ENCODE assay signal across 22 mouse cellular contexts in genomic region chr5:119169274-119169673, GRCm38 (mm10).
DNase-seq lines count a peak whose midpoint lies in the region; ATAC-seq and TF ChIP-seq lines count a peak whose summit lies in the region.
"Had no signal": no experiment of that assay in that cellular context is flagged by ENCODE, and none has a peak within 500 bp of the region (broad histone marks: within the 10 kb centered on the region; RNA-seq: fewer than 3 reads in every experiment).

No protein-coding gene starts in this region.

- no peak for TF ChIP-seq POLR2A in myocyte (IDR thresholded peaks at IDR 0.05; ENCODE audit: insufficient read length, low read depth)

- no peak overlapping the region for H3K27ac ChIP-seq in forebrain, embryonic 10.5 days
- H3K27ac ChIP-seq: embryonic facial prominence, embryonic 10.5 days; embryonic facial prominence, embryonic 12.5 days; forebrain, embryonic 13.5 days; forebrain, embryonic 15.5 days had no signal

- H3K36me3 ChIP-seq in megakaryocyte, embryonic 14.5 days (replicated peaks; ENCODE audit: low read length) = no peaks in the 10 kb centered on the region
- H3K36me3 ChIP-seq in C2C12 (ENCODE audit: control insufficient read depth, insufficient read depth) (no peaks in the 10 kb centered on the region), myocyte (ENCODE audit: control insufficient read depth, insufficient read depth) (no peaks in the 10 kb centered on the region)
- H3K36me3 ChIP-seq in forebrain, embryonic 10.5 days (replicated peaks) = no peaks in the 10 kb centered on the region
- H3K36me3 ChIP-seq: embryonic facial prominence, embryonic 10.5 days; embryonic facial prominence, embryonic 12.5 days; forebrain, embryonic 15.5 days; G1E had no signal

- no peak for ATAC-seq in megakaryocyte, adult 5-6 weeks (ENCODE audit: poor library complexity, severe bottlenecking)
- ATAC-seq: activated CD4-positive, CD25-positive, alpha-beta regulatory T cell, adult 4 months; CD4-positive, CD25-positive, alpha-beta regulatory T cell, adult 4 months; forebrain, embryonic 13.5 days; forebrain, embryonic 15.5 days; forebrain, postnatal 0 days; Patski had no signal

- no peaks in the 10 kb centered on the region for H3K27me3 ChIP-seq in megakaryocyte, embryonic 14.5 days (replicated peaks)
- H3K27me3 ChIP-seq in C2C12 (ENCODE audit: control insufficient read depth, insufficient read depth, insufficient read length) (no peaks in the 10 kb centered on the region), myocyte (ENCODE audit: control insufficient read depth, insufficient read depth, insufficient read length) (no peaks in the 10 kb centered on the region)
- peaks cover 7% of the 10 kb centered on the region; the same call in 1 of the 2 replicates for H3K27me3 ChIP-seq in forebrain, embryonic 10.5 days (ENCODE audit: poor library complexity, severe bottlenecking)
- H3K27me3 ChIP-seq: CH12.LX; embryonic facial prominence, embryonic 12.5 days; forebrain, embryonic 13.5 days; forebrain, embryonic 15.5 days; Patski had no signal

- 93% methylated on average over 7 of the region's 7 CpGs for WGBS in forebrain, embryonic 10.5 days

- H3K4me3 ChIP-seq in megakaryocyte, embryonic 14.5 days (replicated peaks) = peak overlapping the region; percentile 34
- H3K4me3 ChIP-seq in C2C12 (ENCODE audit: insufficient read depth, poor library complexity, severe bottlenecking) = no peak overlapping the region
- no peak overlapping the region for H3K4me3 ChIP-seq in myocyte
- no peak overlapping the region for H3K4me3 ChIP-seq in forebrain, embryonic 10.5 days
- H3K4me3 ChIP-seq: embryonic facial prominence, embryonic 10.5 days; embryonic facial prominence, embryonic 12.5 days; forebrain, embryonic 13.5 days; forebrain, embryonic 15.5 days had no signal

- no peaks in the 10 kb centered on the region for H3K79me3 ChIP-seq in C2C12 (ENCODE audit: low read depth)

- H3K79me2 ChIP-seq in C2C12 (ENCODE audit: control insufficient read depth, insufficient read depth) (no peaks in the 10 kb centered on the region), myocyte (ENCODE audit: control insufficient read depth, insufficient read depth) (no peaks in the 10 kb centered on the region)

- DNase-seq in forebrain, embryonic 10.5 days (ENCODE audit: extremely low spot score, low spot score) = no peak
- DNase-seq: adrenal gland, adult 8-10 months; adrenal gland, postnatal 14 days; adrenal gland, postnatal 36 days; cerebellum, adult 11-12 months; cerebellum, adult 2 months; cerebellum, adult 9-10 months; cerebellum, postnatal 25 days; forebrain, postnatal 0 days had no signal

- TF ChIP-seq CTCF in C2C12 (IDR thresholded peaks at IDR 0.05; ENCODE audit: control insufficient read depth, insufficient read depth, insufficient read length) = no peak

- peaks cover 47% of the 10 kb centered on the region for H3K9me3 ChIP-seq in megakaryocyte, embryonic 14.5 days
- no peaks in the 10 kb centered on the region for H3K9me3 ChIP-seq in forebrain, embryonic 10.5 days
- H3K9me3 ChIP-seq: embryonic facial prominence, embryonic 10.5 days; embryonic facial prominence, embryonic 12.5 days; forebrain, embryonic 13.5 days; forebrain, embryonic 15.5 days had no signal

- H3K4me2 ChIP-seq in myocyte (ENCODE audit: low read depth) = no peak overlapping the region
- H3K4me2 ChIP-seq: embryonic facial prominence, embryonic 12.5 days; forebrain, embryonic 13.5 days; forebrain, embryonic 15.5 days had no signal

- no peak overlapping the region for H3ac ChIP-seq in C2C12 (ENCODE audit: control insufficient read depth, insufficient read length, low read depth)
- H3ac ChIP-seq in myocyte (ENCODE audit: control insufficient read depth, insufficient read length) = no peak overlapping the region

- H3K4me1 ChIP-seq in megakaryocyte, embryonic 14.5 days = no peaks in the 10 kb centered on the region
- no peaks in the 10 kb centered on the region for H3K4me1 ChIP-seq in forebrain, embryonic 10.5 days
- H3K4me1 ChIP-seq: embryonic facial prominence, embryonic 12.5 days; forebrain, embryonic 13.5 days had no signal

TF ChIP-seq in C2C12, 6 proteins besides CTCF, POLR2A, EP300 and RAD21:
- peak; percentile 19 for TF ChIP-seq MYOD1 (IDR thresholded peaks at IDR 0.05; ENCODE audit: control insufficient read depth, insufficient read length, low read depth)
- TF ChIP-seq CEBPB (IDR thresholded peaks at IDR 0.05; ENCODE audit: low read depth) = no peak
- TF ChIP-seq MAX (IDR thresholded peaks at IDR 0.05) = no peak
- no peak for TF ChIP-seq MYOG (IDR thresholded peaks at IDR 0.05; ENCODE audit: control insufficient read depth, extremely low read depth, insufficient read length)
TF ChIP-seq in C2C12: peak in this region for 1.

TF ChIP-seq in myocyte, 11 proteins besides CTCF, POLR2A, EP300 and RAD21:
- TF ChIP-seq REST (IDR thresholded peaks at IDR 0.05; ENCODE audit: insufficient read depth, insufficient read length) (no peak), TCF12 (IDR thresholded peaks at IDR 0.05; ENCODE audit: insufficient read depth, poor library complexity, severe bottlenecking) (no peak), MAX (IDR thresholded peaks at IDR 0.05; ENCODE audit: low read depth) (no peak), TCF3 (IDR thresholded peaks at IDR 0.05; ENCODE audit: insufficient read length, low read depth) (no peak), MYOG (IDR thresholded peaks at IDR 0.05; ENCODE audit: control insufficient read depth in 1 of 3, insufficient read depth in 1 of 3, insufficient read length in 2 of 3, low read depth in 2 of 3) (peak in 2 of 3 experiments; percentile 54 to 64), MYOD1 (IDR thresholded peaks at IDR 0.05; ENCODE audit: control insufficient read depth in 1 of 3, insufficient read length in 2 of 3, low read depth in 2 of 3) (peak in 2 of 3 experiments; percentile 90 to 97), USF1 (IDR thresholded peaks at IDR 0.05; ENCODE audit: low read depth) (no peak), E2F4 (IDR thresholded peaks at IDR 0.05; ENCODE audit: insufficient read depth) (no peak), POLR2AphosphoS2 (IDR thresholded peaks at IDR 0.05; ENCODE audit: insufficient read length, low read depth) (no peak), SRF (IDR thresholded peaks at IDR 0.05; ENCODE audit: control insufficient read depth, insufficient read length, low read depth) (no peak)
TF ChIP-seq in myocyte: peak in this region for 2.
